Mouse (Mus musculus) kidney, adult 18-20 months (tissue): Measurements from ENCODE around the gene Acvr1b.

Experiments used
- DNase-seq: peaks from one replicate; pipeline ENCODE4 v3.0.0; 2021

The Acvr1b gene

GRCm38 (mm10) chr15:101147115-101147909, 26.6 kb upstream of the Acvr1b start:
- DNase-seq = no peak

- DNase-seq = no peak
Measured at GRCm38 (mm10) chr15:101147910-101148273, 26.0 kb upstream of the Acvr1b start.

GRCm38 (mm10) chr15:101148604-101149003, 25.3 kb upstream of the Acvr1b start:
- no peak for DNase-seq

GRCm38 (mm10) chr15:101151409-101152261, 22.2 kb upstream of the Acvr1b start:
- DNase-seq = no peak

- DNase-seq = no peak
Measured at GRCm38 (mm10) chr15:101154700-101155616, 18.9 kb upstream of the Acvr1b start.

GRCm38 (mm10) chr15:101160128-101160527, 13.7 kb upstream of the Acvr1b start:
- DNase-seq = no peak

GRCm38 (mm10) chr15:101160591-101160990, 13.3 kb upstream of the Acvr1b start:
- DNase-seq = no peak

GRCm38 (mm10) chr15:101161534-101161933, 12.3 kb upstream of the Acvr1b start:
- no peak for DNase-seq

- no peak for DNase-seq
Measured at GRCm38 (mm10) chr15:101163056-101163458, 10.8 kb upstream of the Acvr1b start.

GRCm38 (mm10) chr15:101163854-101164253, 10.0 kb upstream of the Acvr1b start:
- no peak for DNase-seq

GRCm38 (mm10) chr15:101164291-101164690, 9.6 kb upstream of the Acvr1b start:
- no peak for DNase-seq

GRCm38 (mm10) chr15:101165658-101166437, 8.0 kb upstream of the Acvr1b start:
- peak; percentile 74 for DNase-seq

- peak; percentile 31 for DNase-seq
Measured at GRCm38 (mm10) chr15:101167553-101167952, 6.3 kb upstream of the Acvr1b start.

GRCm38 (mm10) chr15:101169910-101170309, 4.0 kb upstream of the Acvr1b start:
- no peak for DNase-seq

GRCm38 (mm10) chr15:101170413-101170980, 3.4 kb upstream of the Acvr1b start:
- DNase-seq = no peak

GRCm38 (mm10) chr15:101171272-101171671, 2.6 kb upstream of the Acvr1b start:
- DNase-seq = no peak

- no peak for DNase-seq
Measured at GRCm38 (mm10) chr15:101172016-101172415, 1.9 kb upstream of the Acvr1b start.

- peak; percentile 25 for DNase-seq
Measured at GRCm38 (mm10) chr15:101174294-101175130, 645 bp downstream of the Acvr1b start.

GRCm38 (mm10) chr15:101175131-101175460, 1.2 kb downstream of the Acvr1b start:
- no peak for DNase-seq

- no peak for DNase-seq
Measured at GRCm38 (mm10) chr15:101175613-101176283, 1.9 kb downstream of the Acvr1b start.
